Mouse (Mus musculus): ENCODE data around the gene Xpo6.

DNA sequence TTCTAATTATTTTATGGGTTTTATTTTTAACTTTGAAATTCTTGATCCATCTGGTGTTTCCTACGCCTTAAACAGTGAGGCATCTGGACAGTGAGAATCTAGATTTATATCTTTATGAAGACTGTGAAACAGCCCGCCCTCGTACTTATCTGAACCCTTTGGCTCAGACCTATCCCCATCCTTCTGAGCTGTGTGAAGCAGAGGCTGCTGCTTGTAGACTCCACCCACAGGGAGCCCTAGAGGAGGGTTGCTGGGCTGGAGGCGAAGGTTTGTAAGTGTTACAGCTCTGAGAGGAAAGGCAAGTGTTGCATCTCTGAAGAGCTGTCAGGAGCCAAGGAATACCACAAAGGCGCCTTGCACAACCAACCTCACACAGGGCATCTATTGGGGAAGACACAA lies 36.5 kb upstream of the Xpo6 start:
- TF ChIP-seq CTCF (IDR thresholded peaks at IDR 0.05; ENCODE audit: low read depth) (no peak), EP300 (optimal IDR thresholded peaks at IDR 0.05) (no peak)

Data from stomach, postnatal 0 days (tissue).